Mouse (Mus musculus) E14TG2a.4 (cell line): ENCODE measurements at regions not wholly inside any gene's neighbourhood (a gene's known extent, or its start where the extent isn't known, plus 50 kb on each side); places are given as distances from the start of the nearest gene placed in this dataset.

Source experiments
- CTCF ChIP-seq: conservative IDR thresholded peaks from 2 replicates; pipeline ENCODE4 v1.5.1; 2014; ENCODE audit warnings: low read length
- NANOG ChIP-seq: IDR thresholded peaks from 2 replicates; pipeline ENCODE4 v1.6.1; 2014; ENCODE audit warnings: borderline replicate concordance, low read length, mixed read lengths
- POU5F1 ChIP-seq: IDR thresholded peaks from 2 replicates; pipeline ENCODE4 v1.6.1; 2014; ENCODE audit warnings: low read length, borderline replicate concordance

DNA sequence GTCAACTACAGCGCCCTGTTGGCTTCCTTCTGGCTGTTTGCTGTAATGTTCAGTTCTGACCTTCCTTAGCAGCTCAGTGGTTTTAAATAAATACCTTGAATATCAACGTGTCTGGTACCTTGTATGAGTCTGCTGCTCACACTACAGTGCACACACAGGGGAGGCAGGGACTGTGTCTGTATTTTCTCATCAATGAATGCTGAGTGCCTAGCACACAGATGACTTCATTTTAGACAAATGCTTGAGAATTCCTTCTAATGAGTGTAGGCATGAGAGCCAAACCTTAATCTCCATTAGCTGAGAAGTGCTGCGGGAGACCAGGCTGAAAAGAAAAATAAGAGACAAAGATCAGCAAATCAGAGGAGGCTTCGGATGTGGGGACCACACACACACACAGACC is 162.0 kb upstream of the Hmga2 start:
- TF ChIP-seq CTCF (no peak), NANOG (no peak), POU5F1 (no peak)
